Mouse (Mus musculus) hindbrain, embryonic 15.5 days (tissue): ENCODE data around the gene Letm1. TPM values are rescaled to one million over a fixed set of nuclear protein-coding genes. Genes with fewer than 3 reads are reported as not detected.
A peak's percentile ranks its signal among the peaks of the same experiment; 100 is the strongest.

Source experiments
- ATAC-seq: fragments of 200-750 bp; cut with Nextera tagmentation; 2 replicates; pipeline ENCODE4 v1.8.0; 2017; ENCODE audit warnings: low read depth, moderate number of reproducible peaks, moderate TSS enrichment; ENCODE audit not compliant: low FRiP score
- H3K27ac ChIP-seq: fragments of 300-500 bp; sonication (generic); replicated peaks from 2 replicates; pipeline ENCODE4 v1.5.1; 2015; ENCODE audit warnings: mild to moderate bottlenecking, inconsistent platforms
- H3K27me3 ChIP-seq: fragments of 300-500 bp; sonication (generic); 2 replicates; pipeline ENCODE4 v1.6.1; 2015; ENCODE audit warnings: control low read depth, inconsistent platforms
- H3K36me3 ChIP-seq: fragments of 300-500 bp; sonication (generic); 2 replicates; pipeline ENCODE4 v1.6.1; 2015; ENCODE audit warnings: control low read depth, inconsistent platforms
- H3K4me1 ChIP-seq: fragments of 300-500 bp; sonication (generic); replicated peaks from 2 replicates; pipeline ENCODE4 v1.6.1; 2015; ENCODE audit warnings: control low read depth, inconsistent platforms
- H3K4me2 ChIP-seq: fragments of 300-500 bp; sonication (generic); 2 replicates; pipeline ENCODE4 v1.6.1; 2015; ENCODE audit warnings: moderate library complexity, mild to moderate bottlenecking, inconsistent platforms
- H3K4me3 ChIP-seq: fragments of 300-500 bp; sonication (generic); 2 replicates; pipeline ENCODE4 v1.5.1; 2015; ENCODE audit warnings: mild to moderate bottlenecking, inconsistent platforms
- H3K9ac ChIP-seq: fragments of 300-500 bp; sonication (generic); 2 replicates; pipeline ENCODE4 v1.6.1; 2015; ENCODE audit warnings: inconsistent platforms
- H3K9me3 ChIP-seq: fragments of 300-500 bp; sonication (generic); 2 replicates; pipeline ENCODE4 v1.6.1; 2016; ENCODE audit warnings: control low read depth, inconsistent platforms
- WGBS: fragments of 180-500 bp; shearing (Covaris S2); methylation state at CpG from one replicate; pipeline ENCODE4 v1.1.7; 2015; 5-methylcytosine and 5-hydroxymethylcytosine counted together
- polyA plus RNA-seq: library from polyadenylated mRNA; unstranded; fragments of >200 nt; fragmentation: Nextera tagmentation; extraction: Ambion mirVana; gene quantifications from 2 replicates; pipeline ENCODE4 v1.2.1, GENCODE M21; 2015

Gene Letm1
- polyA plus RNA-seq, 1 experiment from 2014 or later = 76.7 TPM

GRCm38 (mm10) chr5:33816008-33816725 lies 33.5 kb upstream of the Letm1 start:
- peaks cover 11% of the 10 kb centered on the region for H3K4me1 ChIP-seq
- no peaks in the 10 kb centered on the region for H3K9me3 ChIP-seq
- no peaks in the 10 kb centered on the region for H3K27me3 ChIP-seq
- H3K27ac ChIP-seq = no peak overlapping the region
- H3K4me2 ChIP-seq = no peak overlapping the region
- no peak overlapping the region for H3K9ac ChIP-seq
- 90% methylated on average over 6 of the region's 6 CpGs for WGBS
- no peaks in the 10 kb centered on the region for H3K36me3 ChIP-seq
- no peak overlapping the region for H3K4me3 ChIP-seq
- no peak for ATAC-seq

DNA sequence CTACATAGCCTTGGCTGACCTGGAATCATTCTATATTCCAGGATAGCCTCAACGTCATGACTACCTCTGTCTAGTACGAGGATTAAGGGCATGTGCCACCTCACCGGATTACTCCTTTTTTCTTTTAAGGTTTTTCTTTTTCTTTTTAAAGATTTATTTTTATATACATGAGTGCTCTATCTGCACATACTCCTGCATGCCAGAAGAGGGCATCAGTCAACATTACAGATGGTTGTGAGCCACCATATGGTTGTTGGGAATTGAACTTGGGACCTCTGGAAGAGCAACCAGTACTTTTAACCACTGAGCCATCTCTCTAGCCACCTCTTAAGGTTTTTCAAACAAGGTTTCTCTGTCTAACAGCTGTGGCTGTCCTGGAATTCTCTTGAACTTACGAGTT lies 28.9 kb upstream of the Letm1 start:
- whole genome bisulfite sequencing = 87% methylated on average over 4 of the region's 4 CpGs
- Histone ChIP-seq H3K36me3 (no peaks in the 10 kb centered on the region), H3K4me1 (no peaks in the 10 kb centered on the region), H3K27me3 (no peaks in the 10 kb centered on the region), H3K9ac (no peak overlapping the region), H3K4me2 (no peak overlapping the region), H3K9me3 (no peaks in the 10 kb centered on the region), H3K27ac (no peak overlapping the region), H3K4me3 (no peak overlapping the region)
- ATAC-seq = no peak

- H3K36me3 ChIP-seq = no peaks in the 10 kb centered on the region
- no peak overlapping the region for H3K4me2 ChIP-seq
- H3K4me3 ChIP-seq = no peak overlapping the region
- no peak for ATAC-seq
- no peaks in the 10 kb centered on the region for H3K4me1 ChIP-seq
- no peak overlapping the region for H3K27ac ChIP-seq
- H3K9me3 ChIP-seq = peaks cover 18% of the 10 kb centered on the region
- H3K9ac ChIP-seq = no peak overlapping the region
- 84% methylated on average over 2 of the region's 2 CpGs for WGBS
- no peaks in the 10 kb centered on the region for H3K27me3 ChIP-seq
Measured at GRCm38 (mm10) chr5:33803337-33803736, 20.7 kb upstream of the Letm1 start.

GRCm38 (mm10) chr5:33791912-33792643 lies 9.5 kb upstream of the Letm1 start:
- WGBS = 83% methylated on average over 5 of the region's 5 CpGs
- ATAC-seq = no peak
- H3K9me3 ChIP-seq = no peaks in the 10 kb centered on the region

DNA sequence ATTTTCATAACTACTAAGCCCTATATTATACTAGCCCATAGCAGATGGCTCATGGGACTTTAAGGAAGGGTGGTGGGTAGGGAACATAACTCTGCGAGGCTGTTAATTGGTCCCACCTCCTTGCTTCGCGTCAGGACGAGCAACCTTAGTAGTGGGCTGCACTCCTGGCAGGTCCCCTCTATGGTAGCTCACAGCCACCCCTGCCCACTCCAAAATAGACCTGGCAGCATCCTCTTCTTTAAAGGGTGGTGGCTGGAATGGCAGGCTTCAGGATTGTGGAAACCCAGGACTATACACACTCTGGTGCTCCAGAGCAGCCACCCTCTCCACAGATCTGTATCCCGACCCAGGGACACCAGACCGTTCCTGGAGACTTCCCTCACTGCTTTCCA lies 378 bp upstream of the Letm1 start:
- Histone ChIP-seq H3K4me3 (peak overlapping the region; percentile 96), H3K9ac (peak overlapping the region; percentile 98), H3K9me3 (no peaks in the 10 kb centered on the region), H3K27ac (peak overlapping the region; percentile 90), H3K4me1 (peaks cover 22% of the 10 kb centered on the region), H3K36me3 (no peaks in the 10 kb centered on the region), H3K4me2 (peak overlapping the region; percentile 94), H3K27me3 (no peaks in the 10 kb centered on the region)
- WGBS = 7% methylated on average over 6 of the region's 6 CpGs
- ATAC-seq = peak; percentile 89

More at GRCm38 (mm10) chr5:33791912-33792643, 9.5 kb upstream of the Letm1 start:
- no peak overlapping the region for H3K9ac ChIP-seq
- no peak overlapping the region for H3K4me3 ChIP-seq
- no peaks in the 10 kb centered on the region for H3K27me3 ChIP-seq
- no peaks in the 10 kb centered on the region for H3K4me1 ChIP-seq
- H3K4me2 ChIP-seq = no peak overlapping the region
- H3K36me3 ChIP-seq = no peaks in the 10 kb centered on the region
- H3K27ac ChIP-seq = no peak overlapping the region

DNA sequence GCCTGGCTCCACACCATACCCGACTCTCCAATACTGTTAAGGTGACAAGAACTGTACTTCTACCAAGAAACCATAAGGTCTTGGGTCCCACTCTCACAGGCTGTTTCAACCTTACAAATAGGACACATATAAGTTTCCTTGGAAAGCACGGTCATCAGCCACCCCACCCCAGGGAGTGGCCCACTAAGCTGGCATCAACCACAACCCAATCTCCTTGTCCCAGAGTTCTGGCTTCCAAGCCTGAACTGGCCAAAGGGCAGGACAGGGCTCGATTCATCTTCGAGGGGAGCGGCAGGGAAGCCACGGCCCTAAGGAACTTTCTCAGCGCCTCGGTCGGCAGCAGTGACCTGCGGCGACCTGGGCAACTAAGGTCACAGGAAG lies 663 bp downstream of the Letm1 start:
- 4% methylated on average over 11 of the region's 11 CpGs for WGBS
- peak overlapping the region; percentile 98 for H3K9ac ChIP-seq
- H3K27ac ChIP-seq = peak overlapping the region; percentile 90
- ATAC-seq = 0 out of 2 replicates have a peak, but pooled peaks have one; percentile 6
- H3K4me3 ChIP-seq = peak overlapping the region; percentile 96
- peak overlapping the region; percentile 94 for H3K4me2 ChIP-seq
- no peaks in the 10 kb centered on the region for H3K9me3 ChIP-seq
- H3K27me3 ChIP-seq = no peaks in the 10 kb centered on the region
- peaks cover 22% of the 10 kb centered on the region for H3K4me1 ChIP-seq
- H3K36me3 ChIP-seq = peaks cover 10% of the 10 kb centered on the region

GRCm38 (mm10) chr5:33777195-33777594 lies 5.4 kb downstream of the Letm1 start:
- no peaks in the 10 kb centered on the region for H3K9me3 ChIP-seq
- H3K9ac ChIP-seq = no peak overlapping the region
- H3K27ac ChIP-seq = no peak overlapping the region
- H3K4me1 ChIP-seq = peaks cover 15% of the 10 kb centered on the region
- no peaks in the 10 kb centered on the region for H3K27me3 ChIP-seq
- peaks cover 24% of the 10 kb centered on the region for H3K36me3 ChIP-seq
- H3K4me2 ChIP-seq = no peak overlapping the region
- ATAC-seq = no peak
- no peak overlapping the region for H3K4me3 ChIP-seq

GRCm38 (mm10) chr5:33743481-33743880 lies 39.1 kb downstream of the Letm1 start:
- no peaks in the 10 kb centered on the region for H3K9me3 ChIP-seq
- no peak overlapping the region for H3K4me3 ChIP-seq
- H3K36me3 ChIP-seq = peaks cover 67% of the 10 kb centered on the region
- 91% methylated on average over 8 of the region's 8 CpGs for WGBS
- no peak for ATAC-seq
- H3K4me2 ChIP-seq = no peak overlapping the region
- H3K27me3 ChIP-seq = no peaks in the 10 kb centered on the region
- H3K4me1 ChIP-seq = no peaks in the 10 kb centered on the region
- no peak overlapping the region for H3K9ac ChIP-seq
- H3K27ac ChIP-seq = no peak overlapping the region

GRCm38 (mm10) chr5:33740548-33740947 lies 42.1 kb downstream of the Letm1 start:
- Histone ChIP-seq H3K4me1 (no peaks in the 10 kb centered on the region), H3K4me3 (no peak overlapping the region), H3K27me3 (no peaks in the 10 kb centered on the region), H3K36me3 (peaks cover 44% of the 10 kb centered on the region), H3K9ac (no peak overlapping the region), H3K27ac (no peak overlapping the region), H3K9me3 (no peaks in the 10 kb centered on the region), H3K4me2 (no peak overlapping the region)
- WGBS = 90% methylated on average over 4 of the region's 4 CpGs
- ATAC-seq = no peak

GRCm38 (mm10) chr5:33738341-33738740 lies 44.3 kb downstream of the Letm1 start:
- H3K4me2 ChIP-seq = no peak overlapping the region
- no peaks in the 10 kb centered on the region for H3K9me3 ChIP-seq
- no peaks in the 10 kb centered on the region for H3K27me3 ChIP-seq
- H3K36me3 ChIP-seq = peaks cover 24% of the 10 kb centered on the region
- no peak overlapping the region for H3K9ac ChIP-seq
- no peaks in the 10 kb centered on the region for H3K4me1 ChIP-seq
- H3K27ac ChIP-seq = no peak overlapping the region
- no peak for ATAC-seq
- no peak overlapping the region for H3K4me3 ChIP-seq

- ATAC-seq = peak; percentile 46; the same call in 1 of the 2 replicates
- Histone ChIP-seq H3K27ac (no peak overlapping the region), H3K36me3 (peaks cover 20% of the 10 kb centered on the region), H3K4me3 (no peak overlapping the region), H3K4me2 (no peak overlapping the region), H3K9ac (no peak overlapping the region), H3K9me3 (no peaks in the 10 kb centered on the region), H3K27me3 (no peaks in the 10 kb centered on the region), H3K4me1 (no peaks in the 10 kb centered on the region)
- WGBS = 18% methylated on average over 7 of the region's 7 CpGs
Measured at GRCm38 (mm10) chr5:33737903-33738321, 44.7 kb downstream of the Letm1 start.

DNA sequence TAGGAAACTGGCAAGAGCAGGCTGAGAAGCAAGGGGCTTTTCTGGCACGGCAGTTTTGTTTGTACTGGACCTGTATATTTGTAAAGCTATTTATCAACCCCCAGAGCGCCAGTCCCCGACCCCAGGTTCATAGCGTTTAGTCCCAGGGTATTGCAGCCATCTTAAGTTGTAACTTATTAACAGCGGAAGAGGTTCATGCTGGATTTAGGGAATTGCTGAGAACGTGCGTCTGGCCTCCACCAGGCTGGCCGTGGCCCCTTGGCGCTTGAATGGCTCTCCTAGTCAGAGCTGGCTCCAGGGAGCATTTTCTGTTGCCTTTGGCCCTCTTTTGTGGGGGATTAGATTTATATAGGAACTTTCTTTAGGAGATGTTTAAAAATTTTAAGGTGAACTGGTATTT lies 46.4 kb downstream of the Letm1 start:
- ATAC-seq = no peak
- Histone ChIP-seq H3K9me3 (no peaks in the 10 kb centered on the region), H3K4me2 (no peak overlapping the region), H3K27me3 (no peaks in the 10 kb centered on the region), H3K36me3 (peaks cover 8% of the 10 kb centered on the region; the same call in 1 of the 2 replicates), H3K4me1 (no peaks in the 10 kb centered on the region), H3K27ac (no peak overlapping the region), H3K4me3 (no peak overlapping the region), H3K9ac (no peak overlapping the region)
- WGBS = 68% methylated on average over 9 of the region's 9 CpGs
